Mouse (Mus musculus): ENCODE measurements around the gene 4930519P11Rik.

Gene 4930519P11Rik

GRCm38 (mm10) chr2:154583906-154584872, 29.0 kb downstream of the 4930519P11Rik start:
- no peak for DNase-seq (ENCODE audit: low spot score)

GRCm38 (mm10) chr2:154581421-154581820, 31.8 kb downstream of the 4930519P11Rik start:
- no peak for DNase-seq (ENCODE audit: low spot score)

GRCm38 (mm10) chr2:154580586-154580985, 32.7 kb downstream of the 4930519P11Rik start:
- DNase-seq (ENCODE audit: low spot score): no peak

- no peak for DNase-seq (ENCODE audit: low spot score)
Measured at GRCm38 (mm10) chr2:154577744-154578067, 35.5 kb downstream of the 4930519P11Rik start.

GRCm38 (mm10) chr2:154576876-154577743, 36.1 kb downstream of the 4930519P11Rik start:
- no peak for DNase-seq (ENCODE audit: low spot score)

GRCm38 (mm10) chr2:154574271-154574670, 39.0 kb downstream of the 4930519P11Rik start:
- no peak for DNase-seq (ENCODE audit: low spot score)

GRCm38 (mm10) chr2:154572996-154573395, 40.2 kb downstream of the 4930519P11Rik start:
- no peak for DNase-seq (ENCODE audit: low spot score)

- no peak for DNase-seq (ENCODE audit: low spot score)
Measured at GRCm38 (mm10) chr2:154571976-154572375, 41.3 kb downstream of the 4930519P11Rik start.

- no peak for DNase-seq (ENCODE audit: low spot score)
Measured at GRCm38 (mm10) chr2:154571266-154571665, 42.0 kb downstream of the 4930519P11Rik start.

- no peak for DNase-seq (ENCODE audit: low spot score)
Measured at GRCm38 (mm10) chr2:154570666-154571065, 42.6 kb downstream of the 4930519P11Rik start.

GRCm38 (mm10) chr2:154569836-154570286, 43.4 kb downstream of the 4930519P11Rik start, which contains the start of gene E2f1:
Gene E2f1 (minus strand): TSS chr2:154569892.
- peak; percentile 97 for DNase-seq (ENCODE audit: low spot score)

GRCm38 (mm10) chr2:154569071-154569748, 44.0 kb downstream of the 4930519P11Rik start:
- DNase-seq (ENCODE audit: low spot score): peak; percentile 83

GRCm38 (mm10) chr2:154568329-154569070, 44.7 kb downstream of the 4930519P11Rik start:
- peak; percentile 79 for DNase-seq (ENCODE audit: low spot score)

- DNase-seq (ENCODE audit: low spot score): no peak
Measured at GRCm38 (mm10) chr2:154567766-154568165, 45.5 kb downstream of the 4930519P11Rik start.

GRCm38 (mm10) chr2:154566641-154567040, 46.6 kb downstream of the 4930519P11Rik start:
- no peak for DNase-seq (ENCODE audit: low spot score)

GRCm38 (mm10) chr2:154565562-154565961, 47.7 kb downstream of the 4930519P11Rik start:
- DNase-seq (ENCODE audit: low spot score): no peak

GRCm38 (mm10) chr2:154563612-154564170, 49.5 kb downstream of the 4930519P11Rik start:
- DNase-seq (ENCODE audit: low spot score): no peak

Data from testis, postnatal 10 days (tissue).